Mouse (Mus musculus): ENCODE data around the gene Dpf1. TPM values are rescaled to one million over a fixed set of nuclear protein-coding genes. Genes with fewer than 3 reads are reported as not detected.

The Dpf1 gene
- polyA plus RNA-seq, 1 experiment from 2014 or later, result 2.0 TPM

GRCm38 (mm10) chr7:29283876-29284275 is 19.9 kb upstream of the Dpf1 start:
- no peak overlapping the region for H3K9ac ChIP-seq (ENCODE audit: low read length)
- peaks cover 4% of the 10 kb centered on the region; the same call in 1 of the 2 replicates for H3K4me1 ChIP-seq (ENCODE audit: control insufficient read depth, insufficient read depth, low read length)
- no peaks in the 10 kb centered on the region for H3K36me3 ChIP-seq (ENCODE audit: control insufficient read depth, insufficient read depth)
- no peak overlapping the region for H3K27ac ChIP-seq (ENCODE audit: low read length)
- H3K27me3 ChIP-seq (ENCODE audit: control insufficient read depth, insufficient read depth, low read length), result peaks cover 5% of the 10 kb centered on the region; the same call in 1 of the 2 replicates
- WGBS, result 68% methylated on average over 4 of the region's 4 CpGs
- no peak overlapping the region for H3K4me2 ChIP-seq (ENCODE audit: low read depth, low read length)
- H3K9me3 ChIP-seq (replicated peaks; ENCODE audit: control insufficient read depth, low read length), result no peaks in the 10 kb centered on the region
- no peak for ATAC-seq (replicated peaks; ENCODE audit: extremely low read depth, insufficient read depth, low FRiP score)
- no peak overlapping the region for H3K4me3 ChIP-seq (ENCODE audit: low read length)

GRCm38 (mm10) chr7:29284523-29284922 is 19.2 kb upstream of the Dpf1 start:
- Histone ChIP-seq H3K27me3 (ENCODE audit: control insufficient read depth, insufficient read depth, low read length) (peaks cover 5% of the 10 kb centered on the region; the same call in 1 of the 2 replicates), H3K36me3 (ENCODE audit: control insufficient read depth, insufficient read depth) (no peaks in the 10 kb centered on the region), H3K4me2 (ENCODE audit: low read depth, low read length) (no peak overlapping the region), H3K9ac (ENCODE audit: low read length) (no peak overlapping the region), H3K4me3 (ENCODE audit: low read length) (no peak overlapping the region), H3K27ac (ENCODE audit: low read length) (no peak overlapping the region), H3K4me1 (ENCODE audit: control insufficient read depth, insufficient read depth, low read length) (peaks cover 4% of the 10 kb centered on the region; the same call in 1 of the 2 replicates), H3K9me3 (replicated peaks; ENCODE audit: control insufficient read depth, low read length) (no peaks in the 10 kb centered on the region)
- WGBS, result 87% methylated on average over 6 of the region's 6 CpGs
- no peak for ATAC-seq (replicated peaks; ENCODE audit: extremely low read depth, insufficient read depth, low FRiP score)

GRCm38 (mm10) chr7:29287481-29287880 is 16.3 kb upstream of the Dpf1 start:
- Histone ChIP-seq H3K9ac (ENCODE audit: low read length) (no peak overlapping the region), H3K27me3 (ENCODE audit: control insufficient read depth, insufficient read depth, low read length) (peaks cover 5% of the 10 kb centered on the region; the same call in 1 of the 2 replicates), H3K4me3 (ENCODE audit: low read length) (no peak overlapping the region), H3K4me1 (ENCODE audit: control insufficient read depth, insufficient read depth, low read length) (peaks cover 9% of the 10 kb centered on the region), H3K36me3 (ENCODE audit: control insufficient read depth, insufficient read depth) (no peaks in the 10 kb centered on the region), H3K4me2 (ENCODE audit: low read depth, low read length) (no peak overlapping the region), H3K27ac (ENCODE audit: low read length) (no peak overlapping the region), H3K9me3 (replicated peaks; ENCODE audit: control insufficient read depth, low read length) (no peaks in the 10 kb centered on the region)
- WGBS, result 82% methylated on average over 7 of the region's 7 CpGs
- no peak for ATAC-seq (replicated peaks; ENCODE audit: extremely low read depth, insufficient read depth, low FRiP score)

GRCm38 (mm10) chr7:29288079-29288478 is 15.7 kb upstream of the Dpf1 start:
- H3K4me2 ChIP-seq (ENCODE audit: low read depth, low read length), result no peak overlapping the region
- peaks cover 5% of the 10 kb centered on the region; the same call in 1 of the 2 replicates for H3K27me3 ChIP-seq (ENCODE audit: control insufficient read depth, insufficient read depth, low read length)
- H3K4me3 ChIP-seq (ENCODE audit: low read length), result no peak overlapping the region
- H3K9ac ChIP-seq (ENCODE audit: low read length), result no peak overlapping the region
- WGBS, result 79% methylated on average over 2 of the region's 2 CpGs
- H3K36me3 ChIP-seq (ENCODE audit: control insufficient read depth, insufficient read depth), result no peaks in the 10 kb centered on the region
- peaks cover 15% of the 10 kb centered on the region for H3K4me1 ChIP-seq (ENCODE audit: control insufficient read depth, insufficient read depth, low read length)
- H3K27ac ChIP-seq (ENCODE audit: low read length), result no peak overlapping the region
- no peak for ATAC-seq (replicated peaks; ENCODE audit: extremely low read depth, insufficient read depth, low FRiP score)
- H3K9me3 ChIP-seq (replicated peaks; ENCODE audit: control insufficient read depth, low read length), result no peaks in the 10 kb centered on the region

GRCm38 (mm10) chr7:29288942-29289638 is 14.7 kb upstream of the Dpf1 start, which contains the start of gene Ppp1r14a:
Gene Ppp1r14a (plus strand): TSS chr7:29289308.
- Histone ChIP-seq H3K4me2 (ENCODE audit: low read depth, low read length) (peak within 1 kb of the TSS; percentile 92), H3K36me3 (ENCODE audit: control insufficient read depth, insufficient read depth) (no peaks in the 10 kb centered on the region), H3K27ac (ENCODE audit: low read length) (peak within 1 kb of the TSS; percentile 68), H3K4me1 (ENCODE audit: control insufficient read depth, insufficient read depth, low read length) (peaks cover 19% of the 10 kb centered on the region), H3K4me3 (ENCODE audit: low read length) (peak within 1 kb of the TSS; percentile 72), H3K27me3 (ENCODE audit: control insufficient read depth, insufficient read depth, low read length) (peaks cover 5% of the 10 kb centered on the region; the same call in 1 of the 2 replicates), H3K9me3 (replicated peaks; ENCODE audit: control insufficient read depth, low read length) (no peaks in the 10 kb centered on the region), H3K9ac (ENCODE audit: low read length) (peak within 1 kb of the TSS; percentile 78)
- ATAC-seq (replicated peaks; ENCODE audit: extremely low read depth, insufficient read depth, low FRiP score), result peak; percentile 46
- 1% methylated on average over 59 of the region's 59 CpGs for WGBS

- Histone ChIP-seq H3K4me3 (ENCODE audit: low read length) (peak overlapping the region; percentile 72), H3K4me1 (ENCODE audit: control insufficient read depth, insufficient read depth, low read length) (peaks cover 19% of the 10 kb centered on the region), H3K9me3 (replicated peaks; ENCODE audit: control insufficient read depth, low read length) (no peaks in the 10 kb centered on the region), H3K9ac (ENCODE audit: low read length) (peak overlapping the region; percentile 78), H3K27me3 (ENCODE audit: control insufficient read depth, insufficient read depth, low read length) (peaks cover 5% of the 10 kb centered on the region; the same call in 1 of the 2 replicates), H3K36me3 (ENCODE audit: control insufficient read depth, insufficient read depth) (no peaks in the 10 kb centered on the region), H3K27ac (ENCODE audit: low read length) (peak overlapping the region; percentile 68), H3K4me2 (ENCODE audit: low read depth, low read length) (peak overlapping the region; percentile 92)
- WGBS, result 71% methylated on average over 6 of the region's 6 CpGs
- no peak for ATAC-seq (replicated peaks; ENCODE audit: extremely low read depth, insufficient read depth, low FRiP score)
These were observed 13.9 kb upstream of the Dpf1 start for GRCm38 (mm10) chr7:29289856-29290255.

GRCm38 (mm10) chr7:29290691-29291485 is 12.9 kb upstream of the Dpf1 start:
- H3K9me3 ChIP-seq (replicated peaks; ENCODE audit: control insufficient read depth, low read length), result no peaks in the 10 kb centered on the region
- H3K4me1 ChIP-seq (ENCODE audit: control insufficient read depth, insufficient read depth, low read length), result peaks cover 19% of the 10 kb centered on the region
- H3K27me3 ChIP-seq (ENCODE audit: control insufficient read depth, insufficient read depth, low read length), result peaks cover 5% of the 10 kb centered on the region; the same call in 1 of the 2 replicates
- no peaks in the 10 kb centered on the region for H3K36me3 ChIP-seq (ENCODE audit: control insufficient read depth, insufficient read depth)
- H3K4me3 ChIP-seq (ENCODE audit: low read length), result peak overlapping the region; percentile 9; the same call in 1 of the 2 replicates
- peak overlapping the region; percentile 56 for H3K27ac ChIP-seq (ENCODE audit: low read length)
- no peak for ATAC-seq (replicated peaks; ENCODE audit: extremely low read depth, insufficient read depth, low FRiP score)
- H3K9ac ChIP-seq (ENCODE audit: low read length), result peak overlapping the region; percentile 35
- 57% methylated on average over 11 of the region's 11 CpGs for WGBS
- H3K4me2 ChIP-seq (ENCODE audit: low read depth, low read length), result peak overlapping the region; percentile 92

- no peak; the same call in 1 of the 2 replicates for ATAC-seq (replicated peaks; ENCODE audit: extremely low read depth, insufficient read depth, low FRiP score)
- Histone ChIP-seq H3K9ac (ENCODE audit: low read length) (no peak overlapping the region), H3K4me2 (ENCODE audit: low read depth, low read length) (peak overlapping the region; percentile 92; the same call in 1 of the 2 replicates), H3K27me3 (ENCODE audit: control insufficient read depth, insufficient read depth, low read length) (peaks cover 5% of the 10 kb centered on the region; the same call in 1 of the 2 replicates), H3K9me3 (replicated peaks; ENCODE audit: control insufficient read depth, low read length) (no peaks in the 10 kb centered on the region), H3K27ac (ENCODE audit: low read length) (peak overlapping the region; percentile 59), H3K36me3 (ENCODE audit: control insufficient read depth, insufficient read depth) (no peaks in the 10 kb centered on the region), H3K4me3 (ENCODE audit: low read length) (no peak overlapping the region), H3K4me1 (ENCODE audit: control insufficient read depth, insufficient read depth, low read length) (peaks cover 19% of the 10 kb centered on the region)
- WGBS, result 46% methylated on average over 6 of the region's 7 CpGs
These were observed 11.9 kb upstream of the Dpf1 start for GRCm38 (mm10) chr7:29291616-29292457.
